Mouse (Mus musculus) limb, embryonic 14.5 days (tissue): ENCODE measurements around the gene Fxyd6. TPM values are rescaled to one million over a fixed set of nuclear protein-coding genes. Genes with fewer than 3 reads are reported as not detected.

Experiments used
- ATAC-seq: fragments of 200-750 bp; cut with Nextera tagmentation; 2 replicates; pipeline ENCODE4 v1.8.0; 2017; ENCODE audit warnings: low read depth, moderate number of reproducible peaks, moderate TSS enrichment; ENCODE audit not compliant: low FRiP score
- DNase-seq: peaks from one replicate; pipeline ENCODE4 v3.0.0-alpha.2; 2015; ENCODE audit warnings: low spot score
- H3K27ac ChIP-seq: fragments of 300-500 bp; sonication (generic); replicated peaks from 2 replicates; pipeline ENCODE4 v1.5.1; 2014; ENCODE audit warnings: low read depth, mild to moderate bottlenecking, low read length, moderate library complexity, mixed read lengths
- H3K27me3 ChIP-seq: fragments of 300-500 bp; sonication (generic); 2 replicates; pipeline ENCODE4 v1.6.1; 2014; ENCODE audit warnings: low read length, mixed read lengths; ENCODE audit not compliant: control insufficient read depth, insufficient read depth
- H3K36me3 ChIP-seq: fragments of 300-500 bp; sonication (generic); 2 replicates; pipeline ENCODE4 v1.6.1; 2014; ENCODE audit warnings: mild to moderate bottlenecking, low read length, moderate library complexity, mixed read lengths; ENCODE audit not compliant: control insufficient read depth, insufficient read depth
- H3K4me1 ChIP-seq: fragments of 300-500 bp; sonication (generic); 2 replicates; pipeline ENCODE4 v1.6.1; 2014; ENCODE audit warnings: antibody characterized with exemption, low read length, mixed read lengths; ENCODE audit not compliant: control insufficient read depth, insufficient read depth
- H3K4me2 ChIP-seq: fragments of 300-500 bp; sonication (generic); replicated peaks from 2 replicates; pipeline ENCODE4 v1.6.1; 2014; ENCODE audit warnings: low read depth, mild to moderate bottlenecking, low read length, moderate library complexity; ENCODE audit not compliant: severe bottlenecking
- H3K4me3 ChIP-seq: fragments of 300-500 bp; sonication (generic); replicated peaks from 2 replicates; pipeline ENCODE4 v1.5.1; 2014; ENCODE audit warnings: low read length
- H3K9ac ChIP-seq: fragments of 300-500 bp; sonication (generic); 2 replicates; pipeline ENCODE4 v1.6.1; 2014; ENCODE audit warnings: mild to moderate bottlenecking, low read depth, low read length, moderate library complexity; ENCODE audit not compliant: severe bottlenecking
- H3K9me3 ChIP-seq: fragments of 300-500 bp; sonication (generic); 2 replicates; pipeline ENCODE4 v1.6.1; 2016; ENCODE audit warnings: low read length; ENCODE audit not compliant: control insufficient read depth
- POLR2A ChIP-seq: fragments of 200-500 bp; IDR thresholded peaks from 2 replicates; pipeline ENCODE4 v1.8.0; 2012; ENCODE audit warnings: inconsistent platforms, mild to moderate bottlenecking, moderate library complexity, borderline replicate concordance; ENCODE audit not compliant: insufficient read depth, insufficient read length; ENCODE audit errors: extremely low read depth
- WGBS: fragments of 180-500 bp; shearing (Covaris S2); extraction: QIAGEN DNeasy Blood & Tissue Kit; methylation state at CpG from one replicate; pipeline ENCODE4 v1.1.7; 2014; 5-methylcytosine and 5-hydroxymethylcytosine counted together
- polyA plus RNA-seq, 2 experiments: library from polyadenylated mRNA; depleted of rRNA in 1 of 2; stranded (reverse) in 1 of 2; unstranded in 1 of 2; fragments of >200 nt; fragmentation: Nextera tagmentation in 1 of 2; extraction: Ambion mirVana in 1 of 2; gene quantifications; 2 replicates each; pipeline versions ENCODE4 v1.2.1 to v1.2.3; 2012 to 2014

Fxyd6 gene
- 97.4 and 120 TPM in 2 replicates for polyA plus RNA-seq (2012; rRNA removed)
- polyA plus RNA-seq (2014; fragmentation: Nextera tagmentation; extraction: Ambion mirVana) = 82.7 and 94.3 TPM in 2 replicates

DNA sequence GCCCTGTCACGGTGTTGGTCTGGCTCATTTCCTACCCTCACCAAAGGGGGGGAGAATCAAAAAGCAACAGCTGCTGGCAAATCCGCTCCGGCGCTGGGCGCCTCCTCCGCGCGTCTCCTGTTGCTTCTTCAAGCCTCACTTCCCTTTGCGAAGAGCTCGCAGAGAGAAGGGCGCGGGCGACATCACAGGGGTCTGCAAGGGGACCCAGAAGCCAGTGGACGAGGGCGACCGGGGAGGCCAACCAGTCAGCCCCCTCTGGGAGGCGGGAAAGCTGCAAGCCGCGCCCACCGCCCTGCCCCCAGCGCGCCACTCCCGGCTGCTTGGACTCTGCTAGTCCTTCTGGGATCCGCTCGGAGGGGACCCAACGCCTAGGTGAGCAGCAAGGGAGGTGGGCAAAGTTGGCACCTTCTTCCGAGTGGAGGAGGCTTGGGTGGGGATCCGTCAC lies at the start of gene Fxyd6:
Fxyd6 (plus strand) TSS at position 69 of the 445 bp plus-strand sequence.
- H3K36me3 ChIP-seq = no peaks in the 10 kb centered on the region; the same call in 1 of the 2 replicates
- peak within 1 kb of the TSS; percentile 83 for H3K9ac ChIP-seq
- peak within 1 kb of the TSS; percentile 58 for H3K27ac ChIP-seq
- H3K4me2 ChIP-seq = peak within 1 kb of the TSS; percentile 84
- H3K4me3 ChIP-seq = peak within 1 kb of the TSS; percentile 66
- no peaks in the 10 kb centered on the region for H3K9me3 ChIP-seq
- WGBS = under 1% methylated on average over 25 of the region's 28 CpGs
- DNase-seq = peak; percentile 65
- peak; percentile 85 for ATAC-seq
- peaks cover 9% of the 10 kb centered on the region for H3K4me1 ChIP-seq
- TF ChIP-seq POLR2A = 0 out of 2 replicates have a peak, but pooled peaks have one; percentile 47
- no peaks in the 10 kb centered on the region for H3K27me3 ChIP-seq

GRCm38 (mm10) chr9:45321465-45321864 lies 48.5 kb upstream of the Fxyd6 start:
- ATAC-seq = no peak
- WGBS = 83% methylated on average over 6 of the region's 6 CpGs

GRCm38 (mm10) chr9:45321946-45322430 lies 48.0 kb upstream of the Fxyd6 start:
- no peak for TF ChIP-seq POLR2A
- ATAC-seq (no peak), DNase-seq (no peak)
- Histone ChIP-seq H3K4me3 (no peak overlapping the region), H3K4me1 (no peaks in the 10 kb centered on the region), H3K4me2 (no peak overlapping the region), H3K9me3 (no peaks in the 10 kb centered on the region), H3K36me3 (no peaks in the 10 kb centered on the region), H3K27ac (no peak overlapping the region), H3K27me3 (0 out of 2 replicates have a peak, but pooled peaks cover 5% of the 10 kb centered on the region), H3K9ac (no peak overlapping the region)
- 86% methylated on average over 4 of the region's 4 CpGs for WGBS

More at GRCm38 (mm10) chr9:45321465-45321864, 48.5 kb upstream of the Fxyd6 start:
- Histone ChIP-seq H3K4me2 (no peak overlapping the region), H3K36me3 (no peaks in the 10 kb centered on the region), H3K27me3 (0 out of 2 replicates have a peak, but pooled peaks cover 5% of the 10 kb centered on the region), H3K9me3 (no peaks in the 10 kb centered on the region), H3K27ac (no peak overlapping the region), H3K4me3 (no peak overlapping the region), H3K4me1 (no peaks in the 10 kb centered on the region), H3K9ac (no peak overlapping the region)
- DNase-seq = no peak
- no peak for TF ChIP-seq POLR2A

DNA sequence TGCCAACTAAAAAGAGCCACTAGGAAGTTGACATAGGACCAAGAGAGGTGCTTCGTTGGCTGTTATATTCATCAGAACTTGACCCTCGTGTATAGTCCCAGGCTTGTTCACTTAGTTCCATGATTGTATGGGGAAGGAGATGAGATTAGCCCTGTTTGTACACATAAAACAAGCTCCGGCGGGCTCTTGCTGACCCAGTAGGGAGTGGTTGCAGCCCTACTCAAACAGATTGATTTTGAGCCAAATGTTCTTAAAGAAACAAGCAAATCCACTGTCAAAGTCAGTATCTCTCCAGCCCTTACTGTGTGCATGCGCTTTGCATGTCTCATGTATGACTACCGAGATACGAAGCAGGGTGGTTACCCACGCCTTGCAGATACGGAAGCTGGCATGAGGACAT lies 43.6 kb upstream of the Fxyd6 start:
- Histone ChIP-seq H3K4me3 (no peak overlapping the region), H3K27ac (no peak overlapping the region), H3K36me3 (no peaks in the 10 kb centered on the region), H3K27me3 (no peaks in the 10 kb centered on the region), H3K9me3 (no peaks in the 10 kb centered on the region), H3K4me1 (no peaks in the 10 kb centered on the region), H3K9ac (no peak overlapping the region), H3K4me2 (no peak overlapping the region)
- DNase-seq (no peak), ATAC-seq (no peak)
- 87% methylated on average over 9 of the region's 9 CpGs for WGBS
- TF ChIP-seq POLR2A = no peak

DNA sequence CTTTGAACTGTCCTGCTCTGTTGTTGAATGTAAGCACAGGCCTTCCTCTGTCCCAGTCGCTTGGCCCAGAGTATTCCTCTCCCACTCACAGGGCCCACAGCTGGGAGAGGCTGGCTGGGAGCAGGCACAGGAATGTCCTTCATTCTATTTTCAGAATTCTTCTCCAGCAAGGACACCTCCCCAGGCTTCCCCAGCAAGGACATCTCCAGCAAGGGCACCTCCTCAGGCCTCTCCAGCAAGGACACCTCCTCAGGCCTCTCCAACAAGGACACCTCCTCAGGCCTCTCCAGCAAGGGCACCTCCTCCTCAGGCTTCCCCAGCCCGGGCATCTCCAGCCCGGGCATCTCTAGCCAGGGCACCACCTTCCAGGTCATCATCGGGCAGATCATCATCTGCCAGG lies 41.7 kb upstream of the Fxyd6 start:
- H3K9ac ChIP-seq = no peak overlapping the region
- no peak for TF ChIP-seq POLR2A
- H3K4me1 ChIP-seq = no peaks in the 10 kb centered on the region
- no peak overlapping the region for H3K4me2 ChIP-seq
- no peak overlapping the region for H3K4me3 ChIP-seq
- H3K36me3 ChIP-seq = no peaks in the 10 kb centered on the region
- no peaks in the 10 kb centered on the region for H3K9me3 ChIP-seq
- no peak overlapping the region for H3K27ac ChIP-seq
- 98% methylated on average over 4 of the region's 4 CpGs for WGBS
- no peaks in the 10 kb centered on the region for H3K27me3 ChIP-seq
- ATAC-seq = no peak
- DNase-seq = no peak
